In the genomic region with DNA sequence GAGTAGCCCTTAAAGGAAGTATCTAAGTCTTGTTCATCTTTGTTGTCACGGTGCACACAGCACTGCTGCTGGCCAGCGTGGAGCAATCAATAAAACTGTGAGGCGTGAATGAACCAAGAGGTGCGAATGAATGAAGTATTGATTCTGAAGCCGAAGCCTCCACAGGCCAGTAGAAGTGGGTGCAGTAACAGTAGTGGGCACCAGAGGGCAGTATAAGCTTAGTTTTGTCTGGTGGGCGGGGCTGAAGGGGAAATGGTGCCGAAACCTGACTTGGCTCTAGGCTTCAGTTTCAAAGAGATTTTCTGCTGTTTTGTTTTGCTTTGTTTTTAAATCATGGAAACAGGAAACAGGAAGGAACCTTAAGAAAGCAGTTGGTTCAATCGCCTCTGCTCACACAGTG, we compare ENCODE assay signal across 8 mouse cellular contexts. TPM values are rescaled to one million over a fixed set of nuclear protein-coding genes. Genes with fewer than 3 reads are reported as not detected.
A peak's percentile ranks its signal among the peaks of the same experiment; 100 is the strongest.
DNase-seq lines count a peak whose midpoint lies in the region; ATAC-seq and TF ChIP-seq lines count a peak whose summit lies in the region.

No protein-coding gene starts in this region.

- H3K9ac ChIP-seq in embryonic facial prominence, embryonic 15.5 days: no peak overlapping the region
- H3K9ac ChIP-seq in heart, embryonic 11.5 days (ENCODE audit: low read depth, low read length): no peak overlapping the region
- no peak overlapping the region for H3K9ac ChIP-seq in kidney, embryonic 14.5 days (ENCODE audit: low read depth, low read length)
- H3K9ac ChIP-seq in liver, adult 2 months (ENCODE audit: low read depth, low read length): no peak overlapping the region

- peak; percentile 27 to 32 for DNase-seq in adrenal gland, postnatal 4 days (ENCODE audit: low spot score in 2 of 2)
- peak; percentile 65 for DNase-seq in liver, adult 2 months (ENCODE audit: extremely low read depth, low read depth, low spot score)
- peak; percentile 81 for DNase-seq in splenic B cell, adult 2 months (ENCODE audit: low read depth, low spot score)

- H3K79me3 ChIP-seq in C2C12 (ENCODE audit: low read depth): no peaks in the 10 kb centered on the region

- no peak for TF ChIP-seq POLR2A in liver, adult 2 months (IDR thresholded peaks at IDR 0.05; ENCODE audit: extremely low read depth, insufficient read depth, low read length)
- no peak for TF ChIP-seq POLR2A in myocyte (IDR thresholded peaks at IDR 0.05; ENCODE audit: insufficient read length, low read depth)

- H3K4me3 ChIP-seq in C2C12 (ENCODE audit: insufficient read depth, poor library complexity, severe bottlenecking) (no peak overlapping the region), myocyte (no peak overlapping the region)
- H3K4me3 ChIP-seq in embryonic facial prominence, embryonic 15.5 days (replicated peaks): no peak overlapping the region
- no peak overlapping the region for H3K4me3 ChIP-seq in heart, embryonic 11.5 days (ENCODE audit: low read depth, low read length)
- H3K4me3 ChIP-seq in kidney, embryonic 14.5 days (ENCODE audit: low read length): no peak overlapping the region
- H3K4me3 ChIP-seq in liver, adult 2 months (ENCODE audit: insufficient read depth, low read depth, low read length): no peak overlapping the region

- no peaks in the 10 kb centered on the region for H3K79me2 ChIP-seq in C2C12 (ENCODE audit: control insufficient read depth, insufficient read depth)
- H3K79me2 ChIP-seq in liver, adult 2 months (ENCODE audit: control insufficient read depth, insufficient read depth, low read length): no peaks in the 10 kb centered on the region
- no peaks in the 10 kb centered on the region for H3K79me2 ChIP-seq in myocyte (ENCODE audit: control insufficient read depth, insufficient read depth)

- H3ac ChIP-seq in C2C12 (ENCODE audit: control insufficient read depth, insufficient read length, low read depth) (no peak overlapping the region), myocyte (ENCODE audit: control insufficient read depth, insufficient read length) (no peak overlapping the region)

- 0 out of 2 replicates have a peak overlapping the region, but pooled peaks have one; percentile 19 for H3K4me2 ChIP-seq in embryonic facial prominence, embryonic 15.5 days (replicated peaks)
- peak overlapping the region; percentile 41 for H3K4me2 ChIP-seq in heart, embryonic 11.5 days
- no peak overlapping the region; the same call in 1 of the 2 replicates for H3K4me2 ChIP-seq in kidney, embryonic 14.5 days (replicated peaks; ENCODE audit: low read depth, low read length)
- H3K4me2 ChIP-seq in myocyte (ENCODE audit: low read depth): peak overlapping the region; percentile 58

- TF ChIP-seq CTCF in C2C12 (IDR thresholded peaks at IDR 0.05; ENCODE audit: control insufficient read depth, insufficient read depth, insufficient read length): peak; percentile 29
- peak; percentile 71 for TF ChIP-seq CTCF in liver, adult 2 months (IDR thresholded peaks at IDR 0.05; ENCODE audit: low read depth, low read length)

- H3K4me1 ChIP-seq in embryonic facial prominence, embryonic 15.5 days: no peaks in the 10 kb centered on the region
- H3K4me1 ChIP-seq in heart, embryonic 11.5 days (ENCODE audit: control insufficient read depth, insufficient read depth, low read length): no peaks in the 10 kb centered on the region
- H3K4me1 ChIP-seq in kidney, embryonic 14.5 days (ENCODE audit: control insufficient read depth, insufficient read depth, low read length): no peaks in the 10 kb centered on the region
- H3K4me1 ChIP-seq in liver, adult 2 months (ENCODE audit: control insufficient read depth, insufficient read depth, low read length): no peaks in the 10 kb centered on the region

- H3K27ac ChIP-seq in embryonic facial prominence, embryonic 15.5 days (replicated peaks): no peak overlapping the region
- H3K27ac ChIP-seq in heart, embryonic 11.5 days (ENCODE audit: low read depth, low read length): no peak overlapping the region
- no peak overlapping the region for H3K27ac ChIP-seq in kidney, embryonic 14.5 days (ENCODE audit: low read depth, low read length)
- no peak overlapping the region for H3K27ac ChIP-seq in liver, adult 2 months (replicated peaks; ENCODE audit: insufficient read depth, low read depth, low read length)

- H3K27me3 ChIP-seq in C2C12 (ENCODE audit: control insufficient read depth, insufficient read depth, insufficient read length): no peaks in the 10 kb centered on the region
- H3K27me3 ChIP-seq in embryonic facial prominence, embryonic 15.5 days: no peaks in the 10 kb centered on the region
- no peaks in the 10 kb centered on the region for H3K27me3 ChIP-seq in heart, embryonic 11.5 days (ENCODE audit: control insufficient read depth, insufficient read depth, low read length)
- no peaks in the 10 kb centered on the region for H3K27me3 ChIP-seq in kidney, embryonic 14.5 days (ENCODE audit: control insufficient read depth, insufficient read depth, low read length)
- no peaks in the 10 kb centered on the region for H3K27me3 ChIP-seq in liver, adult 2 months (ENCODE audit: control insufficient read depth, insufficient read depth, low read length)
- no peaks in the 10 kb centered on the region for H3K27me3 ChIP-seq in myocyte (ENCODE audit: control insufficient read depth, insufficient read depth, insufficient read length)
- no peaks in the 10 kb centered on the region for H3K27me3 ChIP-seq in splenic B cell, adult 2 months (ENCODE audit: control insufficient read depth, insufficient read depth, low read length, poor library complexity, severe bottlenecking)

- H3K9me3 ChIP-seq in embryonic facial prominence, embryonic 15.5 days (replicated peaks): no peaks in the 10 kb centered on the region
- H3K9me3 ChIP-seq in heart, embryonic 11.5 days (replicated peaks; ENCODE audit: control insufficient read depth, low read length): no peaks in the 10 kb centered on the region
- H3K9me3 ChIP-seq in kidney, embryonic 14.5 days (ENCODE audit: control insufficient read depth, low read length): no peaks in the 10 kb centered on the region

- WGBS in embryonic facial prominence, embryonic 15.5 days: 17% methylated on average over 8 of the region's 8 CpGs
- WGBS in heart, embryonic 11.5 days (ENCODE audit: insufficient replicate concordance): 21% methylated on average over 8 of the region's 8 CpGs
- WGBS in kidney, embryonic 14.5 days: 29% methylated on average over 8 of the region's 8 CpGs
- under 1% methylated on average over 8 of the region's 8 CpGs for WGBS in liver, adult 2 months

- no peak for ATAC-seq in embryonic facial prominence, embryonic 15.5 days (ENCODE audit: insufficient number of reproducible peaks, low FRiP score, low TSS enrichment, low read depth)
- ATAC-seq in heart, embryonic 11.5 days (replicated peaks; ENCODE audit: insufficient number of reproducible peaks, low FRiP score, low TSS enrichment): no peak
- ATAC-seq in kidney, embryonic 14.5 days (ENCODE audit: low FRiP score, low TSS enrichment): peak; percentile 28

- no peaks in the 10 kb centered on the region for H3K36me3 ChIP-seq in C2C12 (ENCODE audit: control insufficient read depth, insufficient read depth)
- H3K36me3 ChIP-seq in embryonic facial prominence, embryonic 15.5 days: no peaks in the 10 kb centered on the region
- H3K36me3 ChIP-seq in heart, embryonic 11.5 days (ENCODE audit: control insufficient read depth, insufficient read depth, low read length): no peaks in the 10 kb centered on the region
- H3K36me3 ChIP-seq in kidney, embryonic 14.5 days (ENCODE audit: control insufficient read depth, insufficient read depth, low read length): no peaks in the 10 kb centered on the region
- no peaks in the 10 kb centered on the region for H3K36me3 ChIP-seq in liver, adult 2 months (ENCODE audit: control insufficient read depth, insufficient read depth, low read length)
- H3K36me3 ChIP-seq in myocyte (ENCODE audit: control insufficient read depth, insufficient read depth): no peaks in the 10 kb centered on the region
- no peaks in the 10 kb centered on the region for H3K36me3 ChIP-seq in splenic B cell, adult 2 months (ENCODE audit: control insufficient read depth, insufficient read depth, low read length, poor library complexity, severe bottlenecking)

TF ChIP-seq in C2C12, 6 proteins besides CTCF, POLR2A, EP300 and RAD21:
- TF ChIP-seq MAX (IDR thresholded peaks at IDR 0.05) (no peak), MYOD1 (IDR thresholded peaks at IDR 0.05; ENCODE audit: control insufficient read depth, insufficient read length, low read depth) (no peak), USF1 (IDR thresholded peaks at IDR 0.05; ENCODE audit: low read depth) (no peak), CEBPB (IDR thresholded peaks at IDR 0.05; ENCODE audit: low read depth) (no peak), FOSL1 (IDR thresholded peaks at IDR 0.05; ENCODE audit: insufficient read depth, low read length, poor library complexity, severe bottlenecking) (no peak), MYOG (IDR thresholded peaks at IDR 0.05; ENCODE audit: control insufficient read depth, extremely low read depth, insufficient read length) (no peak)
TF ChIP-seq in C2C12: peak in this region for 0.

TF ChIP-seq in myocyte, 11 proteins besides CTCF, POLR2A, EP300 and RAD21:
- TF ChIP-seq MAX (IDR thresholded peaks at IDR 0.05; ENCODE audit: low read depth): no peak
- TF ChIP-seq USF1 (IDR thresholded peaks at IDR 0.05; ENCODE audit: low read depth): no peak
- no peak for TF ChIP-seq TCF12 (IDR thresholded peaks at IDR 0.05; ENCODE audit: insufficient read depth, poor library complexity, severe bottlenecking)
- no peak for TF ChIP-seq TCF3 (IDR thresholded peaks at IDR 0.05; ENCODE audit: insufficient read length, low read depth)
- TF ChIP-seq CEBPB (IDR thresholded peaks at IDR 0.05; ENCODE audit: insufficient read depth, poor library complexity, severe bottlenecking): no peak
- no peak for TF ChIP-seq REST (IDR thresholded peaks at IDR 0.05; ENCODE audit: insufficient read depth, insufficient read length)
- TF ChIP-seq POLR2AphosphoS2 (IDR thresholded peaks at IDR 0.05; ENCODE audit: insufficient read length, low read depth): no peak
- no peak for TF ChIP-seq E2F4 (IDR thresholded peaks at IDR 0.05; ENCODE audit: insufficient read depth)
- no peak for TF ChIP-seq MYOG (IDR thresholded peaks at IDR 0.05; ENCODE audit: control insufficient read depth in 1 of 3, insufficient read depth in 1 of 3, insufficient read length in 2 of 3, low read depth in 2 of 3)
- no peak for TF ChIP-seq MYOD1 (IDR thresholded peaks at IDR 0.05; ENCODE audit: control insufficient read depth in 1 of 3, insufficient read length in 2 of 3, low read depth in 2 of 3)

RNA-seq across cellular contexts. Expression of a gene that starts 42.0 kb away (rescaled TPM):
- 6.5 TPM for polyA plus RNA-seq in C2C12 (2012; fragmentation: generic; extraction: Trizol)
- 1 to 10 TPM; 9.4 to 10.0 TPM for total RNA-seq in adrenal gland, postnatal 4 days (2021)
- polyA plus RNA-seq in embryonic facial prominence, embryonic 15.5 days (2015; fragmentation: Nextera tagmentation; extraction: Ambion mirVana): 11.2 and 12.3 TPM in 2 replicates
- polyA plus RNA-seq in heart, embryonic 11.5 days (2014; fragmentation: Nextera tagmentation; extraction: Ambion mirVana): 0.84 and 0.93 TPM in 2 replicates
- 4.0 and 4.7 TPM in 2 replicates for polyA plus RNA-seq in kidney, embryonic 14.5 days (2014; fragmentation: Nextera tagmentation; extraction: Ambion mirVana)
- 0.07 and 0.09 TPM in 2 replicates for total RNA-seq in liver, adult 2 months (2014; rRNA removed)
- 0.04 TPM in 1 of 2 replicates, not detected in the other for polyA plus RNA-seq in liver, adult 2 months (2012; rRNA removed)
- 2.4 TPM for polyA plus RNA-seq in myocyte (2012; fragmentation: generic; extraction: Trizol)

Comparison
In these comparisons a context has a peak if more than half of its experiments do, and no peak if none do; other contexts are left out.
1. DNase-seq: peak in every context shown above with its lines; median percentile 81 in splenic B cell, adult 2 months; 65 in liver, adult 2 months; 30 in adrenal gland, postnatal 4 days.